Mouse (Mus musculus) hindbrain, embryonic 16.5 days (tissue): ENCODE data around the gene Hipk2. TPM values are rescaled to one million over a fixed set of nuclear protein-coding genes. Genes with fewer than 3 reads are reported as not detected.

Experiments used
- ATAC-seq: fragments of 200-750 bp; cut with Nextera tagmentation; 2 replicates; pipeline ENCODE4 v1.8.0; 2017; ENCODE audit warnings: moderate TSS enrichment, moderate library complexity
- H3K27ac ChIP-seq: fragments of 300-500 bp; sonication (generic); 2 replicates; pipeline ENCODE4 v1.5.1; 2014; ENCODE audit warnings: low read depth, mild to moderate bottlenecking, control low read depth, low read length, moderate library complexity
- H3K27me3 ChIP-seq: fragments of 300-500 bp; sonication (generic); replicated peaks from 2 replicates; pipeline ENCODE4 v1.6.1; 2014; ENCODE audit warnings: low read length; ENCODE audit not compliant: control insufficient read depth, insufficient read depth
- H3K36me3 ChIP-seq: fragments of 300-500 bp; sonication (generic); 2 replicates; pipeline ENCODE4 v1.6.1; 2014; ENCODE audit warnings: mild to moderate bottlenecking, low read length, moderate library complexity, mixed read lengths; ENCODE audit not compliant: control insufficient read depth, insufficient read depth
- H3K4me1 ChIP-seq: fragments of 300-500 bp; sonication (generic); 2 replicates; pipeline ENCODE4 v1.6.1; 2014; ENCODE audit warnings: low read depth, low read length; ENCODE audit not compliant: control insufficient read depth, insufficient read depth
- H3K4me2 ChIP-seq: fragments of 300-500 bp; sonication (generic); 2 replicates; pipeline ENCODE4 v1.6.1; 2014; ENCODE audit warnings: mild to moderate bottlenecking, low read length, control low read depth, moderate library complexity
- H3K4me3 ChIP-seq: fragments of 300-500 bp; sonication (generic); 2 replicates; pipeline ENCODE4 v1.5.1; 2014; ENCODE audit warnings: mild to moderate bottlenecking, low read length, control low read depth, moderate library complexity
- H3K9ac ChIP-seq: fragments of 300-500 bp; sonication (generic); 2 replicates; pipeline ENCODE4 v1.6.1; 2014; ENCODE audit warnings: low read depth, mild to moderate bottlenecking, control low read depth, low read length, moderate library complexity
- H3K9me3 ChIP-seq: fragments of 300-500 bp; sonication (generic); 2 replicates; pipeline ENCODE4 v1.6.1; 2014; ENCODE audit warnings: mild to moderate bottlenecking, low read length, moderate library complexity; ENCODE audit not compliant: control insufficient read depth
- WGBS: fragments of 180-500 bp; shearing (Covaris S2); extraction: QIAGEN DNeasy Blood & Tissue Kit; methylation state at CpG from one replicate; pipeline ENCODE4 v1.1.7; 2014; 5-methylcytosine and 5-hydroxymethylcytosine counted together
- polyA plus RNA-seq: library from polyadenylated mRNA; unstranded; fragments of >200 nt; fragmentation: Nextera tagmentation; extraction: Ambion mirVana; gene quantifications from 2 replicates; pipeline ENCODE4 v1.2.1, GENCODE M21; 2015

The Hipk2 gene
- polyA plus RNA-seq, 1 experiment from 2014 or later = 30.3 TPM

DNA sequence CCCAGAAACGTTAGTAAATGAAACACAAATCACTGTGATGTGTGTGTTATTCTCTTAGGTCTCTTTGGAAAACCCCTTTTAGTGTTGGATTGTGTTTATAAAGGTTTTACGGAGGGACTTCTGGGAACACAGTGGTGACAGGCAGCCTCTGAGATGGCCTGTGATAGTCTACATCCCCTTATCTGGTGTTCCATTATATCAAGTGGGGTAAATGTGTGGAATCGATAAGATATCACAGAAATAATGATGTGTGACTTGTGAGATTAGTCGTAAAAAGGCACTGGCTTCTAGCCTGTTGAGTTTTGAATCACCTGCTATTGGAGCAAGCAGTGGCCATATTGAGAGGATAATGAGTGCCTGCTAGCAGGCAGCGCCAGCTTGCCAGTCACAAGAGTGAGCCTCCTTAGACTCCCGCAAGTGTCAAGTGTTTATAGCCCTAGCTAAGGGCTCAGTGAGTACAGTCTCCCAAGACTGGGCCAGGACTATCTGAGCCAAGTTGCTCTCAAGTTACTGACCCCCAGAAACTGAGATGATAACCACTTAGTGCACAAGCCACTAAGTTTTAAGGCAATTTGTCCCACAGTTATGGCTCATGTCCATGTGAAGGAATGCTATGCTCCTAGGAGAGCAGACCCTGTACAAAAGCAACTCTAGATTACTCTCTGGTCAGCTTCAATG is 113.2 kb downstream of the Hipk2 start:
- no peak overlapping the region for H3K4me2 ChIP-seq
- peaks cover 9% of the 10 kb centered on the region for H3K4me1 ChIP-seq
- H3K9ac ChIP-seq = no peak overlapping the region
- no peaks in the 10 kb centered on the region for H3K9me3 ChIP-seq
- no peak overlapping the region for H3K27ac ChIP-seq
- H3K27me3 ChIP-seq = no peaks in the 10 kb centered on the region
- no peak overlapping the region for H3K4me3 ChIP-seq
- ATAC-seq = no peak
- H3K36me3 ChIP-seq = no peaks in the 10 kb centered on the region
- WGBS = 66% methylated on average over 6 of the region's 6 CpGs

DNA sequence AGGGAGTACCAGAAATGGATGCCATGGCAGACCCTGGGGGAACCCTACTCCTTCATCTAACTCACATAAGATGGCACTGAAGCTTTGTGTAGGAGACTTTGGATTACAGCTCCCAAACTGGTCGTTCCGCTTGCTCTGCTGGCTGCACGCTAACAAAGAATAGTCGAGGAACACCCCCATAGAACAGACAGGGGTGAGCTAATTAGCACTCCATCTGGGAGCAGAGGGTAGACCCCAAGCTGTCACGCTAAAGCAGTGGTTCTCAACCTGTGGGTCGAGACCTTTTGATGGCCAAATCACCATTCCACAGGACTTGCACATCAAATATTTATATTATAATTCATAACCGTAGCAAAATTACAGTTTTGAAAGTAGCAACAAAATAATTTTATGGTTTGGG is 114.0 kb downstream of the Hipk2 start:
- H3K27me3 ChIP-seq = no peaks in the 10 kb centered on the region
- no peaks in the 10 kb centered on the region for H3K36me3 ChIP-seq
- H3K4me1 ChIP-seq = peaks cover 9% of the 10 kb centered on the region
- no peak overlapping the region for H3K4me2 ChIP-seq
- no peaks in the 10 kb centered on the region for H3K9me3 ChIP-seq
- no peak overlapping the region for H3K4me3 ChIP-seq
- H3K9ac ChIP-seq = no peak overlapping the region
- no peak for ATAC-seq
- 63% methylated on average over 7 of the region's 7 CpGs for WGBS
- H3K27ac ChIP-seq = no peak overlapping the region

- WGBS = 45% methylated on average over 6 of the region's 6 CpGs
- ATAC-seq = 0 out of 2 replicates have a peak, but pooled peaks have one; percentile 27
- no peaks in the 10 kb centered on the region for H3K36me3 ChIP-seq
- no peak overlapping the region for H3K4me2 ChIP-seq
- H3K9ac ChIP-seq = no peak overlapping the region
- peaks cover 9% of the 10 kb centered on the region for H3K4me1 ChIP-seq
- H3K27me3 ChIP-seq = no peaks in the 10 kb centered on the region
- no peak overlapping the region for H3K4me3 ChIP-seq
- no peak overlapping the region for H3K27ac ChIP-seq
- H3K9me3 ChIP-seq = no peaks in the 10 kb centered on the region
Observed at GRCm38 (mm10) chr6:38760911-38761706, 114.9 kb downstream of the Hipk2 start.

DNA sequence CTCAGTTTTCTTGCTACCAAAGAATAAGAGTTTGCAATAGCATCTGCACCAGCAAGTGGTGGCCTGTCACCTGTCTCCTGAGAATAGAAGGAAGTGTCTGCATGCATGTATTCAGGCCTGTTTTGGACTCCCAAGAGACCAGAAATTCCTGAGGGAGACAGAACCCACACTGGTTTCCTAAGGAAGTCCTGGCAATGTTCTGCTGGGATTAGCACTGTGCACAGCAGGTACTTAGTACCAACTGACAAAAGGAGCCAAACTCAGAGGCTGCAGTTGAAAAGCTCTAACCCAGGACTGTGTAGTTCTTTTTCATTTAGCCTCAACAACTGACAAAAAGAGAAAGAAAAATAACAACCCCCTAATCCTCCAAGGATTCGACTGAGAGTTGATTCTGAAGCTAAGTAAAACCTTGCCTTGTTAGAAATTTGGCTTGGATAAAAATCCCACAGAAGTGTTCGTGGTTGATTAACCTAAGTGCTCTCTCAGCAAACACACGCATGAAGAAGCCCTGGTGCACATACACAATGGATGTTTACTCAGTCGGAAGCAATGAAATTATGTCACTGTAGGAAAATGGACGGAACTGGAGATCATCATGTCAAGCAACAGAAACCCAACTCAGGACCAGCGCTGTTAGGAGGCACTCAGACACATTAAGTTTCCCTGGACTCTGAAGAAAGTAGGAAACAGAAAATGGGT is 115.9 kb downstream of the Hipk2 start:
- H3K27me3 ChIP-seq = no peaks in the 10 kb centered on the region
- H3K4me1 ChIP-seq = peaks cover 9% of the 10 kb centered on the region
- no peak overlapping the region for H3K9ac ChIP-seq
- H3K9me3 ChIP-seq = no peaks in the 10 kb centered on the region
- no peak overlapping the region for H3K4me2 ChIP-seq
- H3K27ac ChIP-seq = no peak overlapping the region
- WGBS = 23% methylated on average over 6 of the region's 6 CpGs
- peak; percentile 57; the same call in 1 of the 2 replicates for ATAC-seq
- no peak overlapping the region for H3K4me3 ChIP-seq
- no peaks in the 10 kb centered on the region for H3K36me3 ChIP-seq

- ATAC-seq = no peak
- Histone ChIP-seq H3K9ac (no peak overlapping the region), H3K4me2 (no peak overlapping the region), H3K4me3 (no peak overlapping the region), H3K27ac (no peak overlapping the region), H3K4me1 (peaks cover 9% of the 10 kb centered on the region), H3K36me3 (no peaks in the 10 kb centered on the region), H3K27me3 (no peaks in the 10 kb centered on the region), H3K9me3 (no peaks in the 10 kb centered on the region)
- WGBS = 91% methylated on average over 3 of the region's 3 CpGs
Observed at GRCm38 (mm10) chr6:38759186-38759585, 116.8 kb downstream of the Hipk2 start.

DNA sequence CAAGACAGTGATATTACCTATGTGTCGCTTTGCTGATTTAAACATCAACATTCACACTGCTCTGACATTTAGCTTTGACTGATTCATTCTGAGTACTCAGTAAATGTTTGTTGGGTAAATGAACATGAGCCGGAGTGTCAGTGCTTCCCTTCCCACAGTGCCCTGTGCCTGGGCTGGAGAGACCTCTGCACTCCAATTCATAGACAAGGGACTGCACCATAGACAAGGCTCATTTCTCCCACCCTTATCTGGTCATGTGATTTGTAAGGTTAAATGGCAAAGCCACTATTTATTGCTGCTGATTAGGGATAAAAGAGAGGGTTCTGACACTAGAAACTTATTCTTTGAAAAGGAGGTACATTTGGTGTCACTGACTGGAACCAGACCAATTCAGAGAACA is 118.4 kb downstream of the Hipk2 start:
- H3K27ac ChIP-seq = no peak overlapping the region
- no peak overlapping the region for H3K4me3 ChIP-seq
- no peak overlapping the region for H3K9ac ChIP-seq
- no peak overlapping the region for H3K4me2 ChIP-seq
- H3K27me3 ChIP-seq = no peaks in the 10 kb centered on the region
- no peaks in the 10 kb centered on the region for H3K36me3 ChIP-seq
- H3K9me3 ChIP-seq = no peaks in the 10 kb centered on the region
- WGBS = 92% methylated on average over 2 of the region's 2 CpGs
- peaks cover 11% of the 10 kb centered on the region for H3K4me1 ChIP-seq
- ATAC-seq = no peak

DNA sequence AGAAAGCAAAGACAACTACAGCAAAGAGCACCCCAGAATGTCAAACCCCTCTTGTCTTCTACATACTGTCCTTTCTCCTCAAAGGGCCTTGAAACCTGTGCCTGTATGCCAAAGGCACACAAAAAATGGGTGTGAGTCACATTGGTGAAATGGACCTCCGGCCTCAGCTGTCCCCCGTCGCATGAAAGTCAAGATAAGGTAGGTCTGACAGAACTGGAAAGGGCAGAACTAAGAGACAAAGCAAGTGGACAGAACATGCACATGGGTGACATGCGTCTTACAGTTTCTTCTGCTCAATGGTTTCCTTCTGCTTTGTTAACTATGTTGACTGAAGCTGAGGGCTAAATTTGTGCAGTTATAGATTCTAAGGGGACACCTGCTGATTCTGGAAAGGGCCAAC is 119.0 kb downstream of the Hipk2 start:
- H3K27me3 ChIP-seq = no peaks in the 10 kb centered on the region
- 91% methylated on average over 4 of the region's 4 CpGs for WGBS
- H3K4me3 ChIP-seq = no peak overlapping the region
- no peak overlapping the region for H3K9ac ChIP-seq
- H3K9me3 ChIP-seq = no peaks in the 10 kb centered on the region
- ATAC-seq = no peak
- H3K36me3 ChIP-seq = no peaks in the 10 kb centered on the region
- H3K27ac ChIP-seq = no peak overlapping the region
- peaks cover 11% of the 10 kb centered on the region for H3K4me1 ChIP-seq
- no peak overlapping the region for H3K4me2 ChIP-seq

- no peaks in the 10 kb centered on the region for H3K27me3 ChIP-seq
- no peaks in the 10 kb centered on the region for H3K36me3 ChIP-seq
- H3K27ac ChIP-seq = no peak overlapping the region
- 87% methylated on average over 2 of the region's 2 CpGs for WGBS
- no peak overlapping the region for H3K4me3 ChIP-seq
- H3K9ac ChIP-seq = no peak overlapping the region
- H3K9me3 ChIP-seq = no peaks in the 10 kb centered on the region
- ATAC-seq = no peak
- no peak overlapping the region for H3K4me2 ChIP-seq
- H3K4me1 ChIP-seq = peaks cover 11% of the 10 kb centered on the region
Observed at GRCm38 (mm10) chr6:38755961-38756360, 120.0 kb downstream of the Hipk2 start.

- H3K4me1 ChIP-seq = peaks cover 6% of the 10 kb centered on the region
- ATAC-seq = no peak
- no peaks in the 10 kb centered on the region for H3K9me3 ChIP-seq
- no peak overlapping the region for H3K9ac ChIP-seq
- no peaks in the 10 kb centered on the region for H3K36me3 ChIP-seq
- no peaks in the 10 kb centered on the region for H3K27me3 ChIP-seq
- WGBS = 84% methylated on average over 2 of the region's 2 CpGs
- H3K4me2 ChIP-seq = no peak overlapping the region
- H3K4me3 ChIP-seq = no peak overlapping the region
- H3K27ac ChIP-seq = no peak overlapping the region
Observed at GRCm38 (mm10) chr6:38755188-38755587, 120.8 kb downstream of the Hipk2 start.
